Mouse (Mus musculus): ENCODE data around the gene Shf.
A peak's percentile ranks its signal among the peaks of the same experiment; 100 is the strongest.

- TF ChIP-seq CTCF (IDR thresholded peaks at IDR 0.05; ENCODE audit: low read depth, low read length): peak; percentile 82
- TF ChIP-seq POLR2A (IDR thresholded peaks at IDR 0.05; ENCODE audit: extremely low read depth, insufficient read depth, low read length): no peak
Measured at GRCm38 (mm10) chr2:122348531-122349131, 20.3 kb downstream of the Shf start.
